Mouse (Mus musculus) midbrain, embryonic 12.5 days (tissue): ENCODE data around the gene Cldn10. TPM values are rescaled to one million over a fixed set of nuclear protein-coding genes. Genes with fewer than 3 reads are reported as not detected.
"Not testable (repeated sequence)": the region's sequence is repeated elsewhere in the genome, so short reads cannot be mapped to it uniquely, and the experiment has no call there.

ENCODE experiments used
- ATAC-seq: fragments of 200-750 bp; cut with Nextera tagmentation; 2 replicates; pipeline ENCODE4 v1.8.0; 2017; ENCODE audit warnings: low read depth, moderate TSS enrichment, moderate library complexity; ENCODE audit not compliant: low FRiP score
- H3K27ac ChIP-seq: fragments of 300-500 bp; sonication (generic); replicated peaks from 2 replicates; pipeline ENCODE4 v1.5.1; 2016; ENCODE audit warnings: mild to moderate bottlenecking
- H3K27me3 ChIP-seq: fragments of 300-500 bp; sonication (generic); 2 replicates; pipeline ENCODE4 v1.6.1; 2016; ENCODE audit warnings: mild to moderate bottlenecking
- H3K36me3 ChIP-seq: fragments of 300-500 bp; sonication (generic); 2 replicates; pipeline ENCODE4 v1.6.1; 2016
- H3K4me1 ChIP-seq: fragments of 300-500 bp; sonication (generic); 2 replicates; pipeline ENCODE4 v1.6.1; 2016
- H3K4me2 ChIP-seq: fragments of 300-500 bp; sonication (generic); replicated peaks from 2 replicates; pipeline ENCODE4 v1.6.1; 2016; ENCODE audit warnings: mild to moderate bottlenecking, moderate library complexity
- H3K4me3 ChIP-seq: fragments of 300-500 bp; sonication (generic); 2 replicates; pipeline ENCODE4 v1.5.1; 2016; ENCODE audit warnings: mild to moderate bottlenecking
- H3K9ac ChIP-seq: fragments of 300-500 bp; sonication (generic); replicated peaks from 2 replicates; pipeline ENCODE4 v1.6.1; 2016; ENCODE audit warnings: mild to moderate bottlenecking, moderate library complexity
- H3K9me3 ChIP-seq: fragments of 300-500 bp; sonication (generic); 2 replicates; pipeline ENCODE4 v1.6.1; 2016; ENCODE audit warnings: mild to moderate bottlenecking
- WGBS: fragments of 180-500 bp; shearing (Covaris S2); methylation state at CpG from one replicate; pipeline ENCODE4 v1.1.7; 2016; 5-methylcytosine and 5-hydroxymethylcytosine counted together
- polyA plus RNA-seq: library from polyadenylated mRNA; unstranded; fragments of >200 nt; fragmentation: Nextera tagmentation; extraction: Ambion mirVana; gene quantifications from 2 replicates; pipeline ENCODE4 v1.2.1, GENCODE M21; 2016

The Cldn10 gene
- polyA plus RNA-seq, 1 experiment from 2014 or later = 0.85 TPM

GRCm38 (mm10) chr14:118807653-118808052, 19.9 kb downstream of the Cldn10 start:
- Histone ChIP-seq H3K9me3 (no peaks in the 10 kb centered on the region), H3K27me3 (no peaks in the 10 kb centered on the region), H3K4me3 (no peak overlapping the region), H3K9ac (no peak overlapping the region), H3K4me1 (peaks cover 3% of the 10 kb centered on the region; the same call in 1 of the 2 replicates), H3K36me3 (no peaks in the 10 kb centered on the region), H3K27ac (no peak overlapping the region), H3K4me2 (no peak overlapping the region)
- no peak for ATAC-seq
- 90% methylated on average over 5 of the region's 5 CpGs for WGBS

- WGBS = 83% methylated on average over 2 of the region's 2 CpGs
- H3K27ac ChIP-seq, H3K36me3 ChIP-seq, H3K4me2 ChIP-seq, ATAC-seq, H3K4me3 ChIP-seq, H3K9me3 ChIP-seq, H3K4me1 ChIP-seq, H3K27me3 ChIP-seq, H3K9ac ChIP-seq: not testable (repeated sequence)
Observed at GRCm38 (mm10) chr14:118808183-118808582, 20.5 kb downstream of the Cldn10 start.

GRCm38 (mm10) chr14:118809686-118810085, 22.0 kb downstream of the Cldn10 start:
- Histone ChIP-seq H3K9ac (no peak overlapping the region), H3K4me2 (no peak overlapping the region), H3K4me1 (no peaks in the 10 kb centered on the region), H3K9me3 (no peaks in the 10 kb centered on the region), H3K27ac (no peak overlapping the region), H3K4me3 (no peak overlapping the region), H3K36me3 (no peaks in the 10 kb centered on the region), H3K27me3 (no peaks in the 10 kb centered on the region)
- WGBS = 79% methylated on average over 4 of the region's 4 CpGs
- ATAC-seq = no peak

DNA sequence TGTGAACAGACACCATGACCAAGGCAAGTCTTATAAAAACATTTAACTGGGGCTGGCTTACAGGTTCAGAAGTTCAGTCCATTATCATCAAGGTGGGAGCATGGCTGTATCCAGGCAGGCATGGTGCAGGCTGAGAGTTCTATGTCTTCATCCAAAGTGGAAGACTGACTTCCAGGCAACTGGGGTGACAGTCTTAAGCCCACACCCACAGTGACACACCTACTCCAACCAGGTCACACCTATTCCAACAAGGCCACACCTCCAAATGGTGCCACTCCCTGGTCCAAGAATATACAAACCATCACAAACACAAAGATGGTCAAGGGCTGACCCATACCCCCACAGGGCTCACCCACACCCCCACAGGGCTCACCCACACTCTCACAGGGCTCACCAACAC, 23.5 kb downstream of the Cldn10 start:
- H3K9me3 ChIP-seq, H3K27ac ChIP-seq, H3K4me2 ChIP-seq, ATAC-seq, H3K4me1 ChIP-seq, H3K4me3 ChIP-seq, H3K36me3 ChIP-seq, H3K27me3 ChIP-seq, H3K9ac ChIP-seq: not testable (repeated sequence)

- Histone ChIP-seq H3K4me1 (no peaks in the 10 kb centered on the region), H3K4me3 (no peak overlapping the region), H3K9me3 (0 out of 2 replicates have a peak, but pooled peaks cover 1% of the 10 kb centered on the region), H3K9ac (no peak overlapping the region), H3K36me3 (no peaks in the 10 kb centered on the region), H3K4me2 (no peak overlapping the region), H3K27ac (no peak overlapping the region), H3K27me3 (no peaks in the 10 kb centered on the region)
- no peak for ATAC-seq
- WGBS = 70% methylated on average over 7 of the region's 7 CpGs
Observed at GRCm38 (mm10) chr14:118813111-118813510, 25.4 kb downstream of the Cldn10 start.

- H3K9me3 ChIP-seq = 0 out of 2 replicates have a peak, but pooled peaks cover 2% of the 10 kb centered on the region
- no peak overlapping the region for H3K4me2 ChIP-seq
- no peak overlapping the region for H3K9ac ChIP-seq
- 22% methylated on average over 4 of the region's 4 CpGs for WGBS
- H3K36me3 ChIP-seq = no peaks in the 10 kb centered on the region
- H3K4me1 ChIP-seq = no peaks in the 10 kb centered on the region
- no peak overlapping the region for H3K4me3 ChIP-seq
- ATAC-seq = no peak
- H3K27ac ChIP-seq = no peak overlapping the region
- H3K27me3 ChIP-seq = peaks cover 8% of the 10 kb centered on the region
Observed at GRCm38 (mm10) chr14:118816503-118816902, 28.8 kb downstream of the Cldn10 start.

GRCm38 (mm10) chr14:118820111-118820510, 32.4 kb downstream of the Cldn10 start:
- Histone ChIP-seq H3K36me3 (no peaks in the 10 kb centered on the region), H3K9ac (no peak overlapping the region), H3K27ac (no peak overlapping the region), H3K27me3 (peaks cover 8% of the 10 kb centered on the region), H3K4me3 (no peak overlapping the region), H3K4me1 (no peaks in the 10 kb centered on the region), H3K9me3 (0 out of 2 replicates have a peak, but pooled peaks cover 2% of the 10 kb centered on the region), H3K4me2 (no peak overlapping the region)
- whole genome bisulfite sequencing = 12% methylated on average over 8 of the region's 8 CpGs
- ATAC-seq = peak; percentile 42; the same call in 1 of the 2 replicates

DNA sequence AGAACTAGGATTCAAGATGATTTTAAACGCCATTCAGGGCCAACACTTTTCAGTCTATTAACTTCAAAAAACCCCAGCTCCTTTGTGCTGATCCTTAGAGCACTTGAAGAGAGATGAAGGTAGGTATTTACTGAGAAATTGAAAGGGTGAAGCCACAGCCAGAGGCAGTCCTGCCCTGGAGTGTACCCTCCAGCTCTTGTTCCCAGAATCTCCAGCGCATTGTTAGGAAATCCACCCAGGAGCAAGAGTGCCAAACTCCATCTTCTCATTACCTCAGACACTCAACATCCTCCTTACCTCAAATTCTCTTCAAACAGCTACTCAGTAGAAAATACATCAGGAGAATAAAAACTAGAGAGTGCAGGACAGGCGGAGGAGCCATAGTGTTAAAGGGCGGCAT, 35.1 kb downstream of the Cldn10 start:
- ATAC-seq = no peak
- H3K4me2 ChIP-seq = no peak overlapping the region
- 0 out of 2 replicates have a peak, but pooled peaks cover 2% of the 10 kb centered on the region for H3K9me3 ChIP-seq
- no peaks in the 10 kb centered on the region for H3K36me3 ChIP-seq
- no peak overlapping the region for H3K9ac ChIP-seq
- 89% methylated on average over 4 of the region's 4 CpGs for WGBS
- H3K4me3 ChIP-seq = no peak overlapping the region
- H3K4me1 ChIP-seq = no peaks in the 10 kb centered on the region; the same call in 1 of the 2 replicates
- H3K27ac ChIP-seq = no peak overlapping the region
- peaks cover 8% of the 10 kb centered on the region for H3K27me3 ChIP-seq

DNA sequence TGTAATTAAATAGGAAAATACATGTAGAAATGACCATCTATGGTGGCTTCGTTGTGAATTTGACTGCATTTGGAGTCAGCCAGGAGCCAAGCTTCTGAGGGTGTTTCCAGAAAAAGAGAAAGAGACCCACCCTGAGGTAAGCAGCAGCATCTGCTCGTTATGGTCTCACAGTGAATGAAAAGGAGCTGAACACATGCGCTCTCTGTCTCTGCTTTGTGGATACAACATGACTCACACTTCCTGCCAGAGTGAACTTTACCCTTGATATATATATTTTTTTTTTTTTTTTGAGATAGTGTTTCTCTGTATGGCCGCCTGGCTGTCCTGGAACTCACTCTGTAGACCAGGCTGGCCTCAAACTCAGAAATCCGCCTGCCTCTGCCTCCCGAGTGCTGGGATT, 35.6 kb downstream of the Cldn10 start:
- no peak for ATAC-seq
- Histone ChIP-seq H3K4me3 (no peak overlapping the region), H3K4me2 (no peak overlapping the region), H3K9me3 (no peaks in the 10 kb centered on the region), H3K36me3 (no peaks in the 10 kb centered on the region), H3K27me3 (peaks cover 8% of the 10 kb centered on the region), H3K27ac (no peak overlapping the region), H3K4me1 (no peaks in the 10 kb centered on the region; the same call in 1 of the 2 replicates), H3K9ac (no peak overlapping the region)
- WGBS = 91% methylated on average over 6 of the region's 6 CpGs

GRCm38 (mm10) chr14:118826346-118826745, 38.6 kb downstream of the Cldn10 start:
- no peak overlapping the region for H3K4me2 ChIP-seq
- no peak overlapping the region for H3K9ac ChIP-seq
- 56% methylated on average over 8 of the region's 8 CpGs for WGBS
- no peaks in the 10 kb centered on the region; the same call in 1 of the 2 replicates for H3K4me1 ChIP-seq
- no peak overlapping the region for H3K4me3 ChIP-seq
- ATAC-seq = no peak
- no peaks in the 10 kb centered on the region for H3K9me3 ChIP-seq
- no peaks in the 10 kb centered on the region for H3K36me3 ChIP-seq
- no peaks in the 10 kb centered on the region for H3K27me3 ChIP-seq
- H3K27ac ChIP-seq = no peak overlapping the region

GRCm38 (mm10) chr14:118827283-118827904, 39.7 kb downstream of the Cldn10 start:
- Histone ChIP-seq H3K9ac (no peak overlapping the region), H3K4me1 (no peaks in the 10 kb centered on the region; the same call in 1 of the 2 replicates), H3K36me3 (no peaks in the 10 kb centered on the region), H3K27me3 (no peaks in the 10 kb centered on the region), H3K9me3 (no peaks in the 10 kb centered on the region), H3K27ac (no peak overlapping the region), H3K4me2 (no peak overlapping the region), H3K4me3 (no peak overlapping the region)
- ATAC-seq = peak; percentile 52; the same call in 1 of the 2 replicates
- 14% methylated on average over 7 of the region's 7 CpGs for WGBS

- H3K4me1 ChIP-seq = peaks cover 5% of the 10 kb centered on the region
- no peak overlapping the region for H3K4me3 ChIP-seq
- WGBS = 94% methylated on average over 11 of the region's 11 CpGs
- H3K36me3 ChIP-seq = no peaks in the 10 kb centered on the region
- no peaks in the 10 kb centered on the region for H3K9me3 ChIP-seq
- H3K27me3 ChIP-seq = no peaks in the 10 kb centered on the region
- no peak overlapping the region for H3K4me2 ChIP-seq
- no peak overlapping the region for H3K9ac ChIP-seq
- no peak for ATAC-seq
- no peak overlapping the region for H3K27ac ChIP-seq
Observed at GRCm38 (mm10) chr14:118829331-118830095, 41.8 kb downstream of the Cldn10 start.
